Mouse (Mus musculus) kidney, postnatal 0 days (tissue): ENCODE measurements around the gene Thap11. TPM values are rescaled to one million over a fixed set of nuclear protein-coding genes. Genes with fewer than 3 reads are reported as not detected.

ENCODE experiments used
- ATAC-seq: fragments of 200-750 bp; cut with Nextera tagmentation; replicated peaks from 2 replicates; pipeline ENCODE4 v1.8.0; 2017; ENCODE audit warnings: low read depth, moderate number of reproducible peaks, moderate TSS enrichment, moderate library complexity; ENCODE audit not compliant: low FRiP score
- DNase-seq: peaks from one replicate; pipeline ENCODE4 v3.0.0-alpha.2; 2016; ENCODE audit warnings: low spot score
- H3K27ac ChIP-seq: fragments of 300-500 bp; sonication (generic); 2 replicates; pipeline ENCODE4 v1.5.1; 2014; ENCODE audit warnings: mild to moderate bottlenecking
- H3K27me3 ChIP-seq: fragments of 300-500 bp; sonication (generic); 2 replicates; pipeline ENCODE4 v1.6.1; 2014; ENCODE audit warnings: low read length, mixed read lengths; ENCODE audit not compliant: insufficient read depth
- H3K36me3 ChIP-seq: fragments of 300-500 bp; sonication (generic); 2 replicates; pipeline ENCODE4 v1.6.1; 2014; ENCODE audit warnings: low read length, mixed read lengths; ENCODE audit not compliant: insufficient read depth
- H3K4me1 ChIP-seq: fragments of 300-500 bp; sonication (generic); replicated peaks from 2 replicates; pipeline ENCODE4 v1.6.1; 2014; ENCODE audit warnings: antibody characterized with exemption, low read length, mixed read lengths; ENCODE audit not compliant: insufficient read depth
- H3K4me2 ChIP-seq: fragments of 300-500 bp; sonication (generic); 2 replicates; pipeline ENCODE4 v1.6.1; 2014; ENCODE audit warnings: mild to moderate bottlenecking, low read length, moderate library complexity, mixed read lengths
- H3K4me3 ChIP-seq: fragments of 300-500 bp; sonication (generic); replicated peaks from 2 replicates; pipeline ENCODE4 v1.5.1; 2014; ENCODE audit warnings: low read depth, low read length
- H3K9ac ChIP-seq: fragments of 300-500 bp; sonication (generic); 2 replicates; pipeline ENCODE4 v1.6.1; 2014; ENCODE audit warnings: low read depth, low read length
- H3K9me3 ChIP-seq: fragments of 300-500 bp; sonication (generic); replicated peaks from 2 replicates; pipeline ENCODE4 v1.6.1; 2016; ENCODE audit warnings: low read length, inconsistent platforms, mixed read lengths
- CTCF ChIP-seq: IDR thresholded peaks from 2 replicates; pipeline ENCODE4 v1.5.1; 2016; ENCODE audit warnings: antibody characterized with exemption, low read depth, mild to moderate bottlenecking, moderate library complexity
- WGBS: fragments of 180-500 bp; shearing (Covaris S2); extraction: QIAGEN DNeasy Blood & Tissue Kit; methylation state at CpG from one replicate; pipeline ENCODE4 v1.1.7; 2014; 5-methylcytosine and 5-hydroxymethylcytosine counted together
- polyA plus RNA-seq: library from polyadenylated mRNA; unstranded; fragments of >200 nt; fragmentation: Nextera tagmentation; extraction: Ambion mirVana; gene quantifications from 2 replicates; pipeline ENCODE4 v1.2.1, GENCODE M21; 2015

The Thap11 gene
- polyA plus RNA-seq, 1 experiment from 2014 or later, result 60.8 TPM

- ATAC-seq (no peak), DNase-seq (peak; percentile 15)
- no peak overlapping the region for H3K4me3 ChIP-seq
- no peak overlapping the region for H3K27ac ChIP-seq
- no peaks in the 10 kb centered on the region for H3K4me1 ChIP-seq
- no peak overlapping the region for H3K4me2 ChIP-seq
- 89% methylated on average over 6 of the region's 6 CpGs for WGBS
- peaks cover 44% of the 10 kb centered on the region for H3K36me3 ChIP-seq
- no peak overlapping the region for H3K9ac ChIP-seq
- H3K27me3 ChIP-seq, result no peaks in the 10 kb centered on the region
- peak; percentile 64 for TF ChIP-seq CTCF
- no peaks in the 10 kb centered on the region for H3K9me3 ChIP-seq
Measured at GRCm38 (mm10) chr8:105892432-105892831, 37.5 kb downstream of the Thap11 start.

GRCm38 (mm10) chr8:105893339-105893738 lies 38.4 kb downstream of the Thap11 start, which contains the start of gene Nrn1l:
TSS of gene Nrn1l (plus strand) at chr8:105893567.
- Histone ChIP-seq H3K27ac (no peak within 1 kb of the TSS), H3K4me2 (peak within 1 kb of the TSS; percentile 26), H3K4me3 (no peak within 1 kb of the TSS), H3K27me3 (no peaks in the 10 kb centered on the region), H3K9me3 (no peaks in the 10 kb centered on the region), H3K9ac (no peak within 1 kb of the TSS), H3K4me1 (no peaks in the 10 kb centered on the region), H3K36me3 (peaks cover 35% of the 10 kb centered on the region)
- DNase-seq, result peak; percentile 93
- WGBS, result 10% methylated on average over 11 of the region's 11 CpGs
- peak; percentile 90 for ATAC-seq
- TF ChIP-seq CTCF, result no peak

DNA sequence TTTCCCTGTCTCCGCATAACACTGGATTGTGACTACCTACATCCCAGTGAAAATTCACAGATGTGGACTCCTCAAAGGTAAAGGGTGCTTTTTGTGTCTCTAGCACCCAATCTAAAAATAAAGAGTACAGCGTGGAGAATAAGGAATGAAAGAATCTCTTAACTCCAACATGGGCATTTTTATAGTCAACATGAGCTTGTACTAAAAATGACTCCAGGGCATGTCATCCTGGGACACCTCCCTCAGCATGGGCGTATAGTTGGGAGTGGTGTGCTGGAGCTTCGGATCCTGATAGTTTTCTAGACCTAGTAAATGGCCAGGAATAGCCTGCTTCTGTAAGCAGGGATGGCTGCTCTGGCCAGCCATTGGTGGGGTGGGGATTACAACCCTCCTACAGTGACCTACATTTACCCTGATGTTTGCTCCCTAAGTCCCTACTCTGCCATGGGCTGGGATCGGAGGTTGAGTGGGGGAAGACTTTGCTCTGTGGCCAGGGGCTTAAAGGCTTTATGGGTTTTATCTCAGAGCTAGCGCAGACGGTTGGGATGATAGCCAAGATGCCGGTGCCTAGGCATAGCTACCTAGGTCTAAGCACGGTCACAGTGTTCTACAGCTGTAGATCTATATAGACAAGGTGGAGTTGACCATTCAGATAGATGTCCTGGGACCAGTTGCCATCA lies 43.0 kb downstream of the Thap11 start:
- WGBS, result 83% methylated on average over 9 of the region's 9 CpGs
- Histone ChIP-seq H3K4me3 (no peak overlapping the region), H3K9me3 (no peaks in the 10 kb centered on the region), H3K9ac (no peak overlapping the region), H3K4me1 (no peaks in the 10 kb centered on the region), H3K27me3 (no peaks in the 10 kb centered on the region), H3K4me2 (no peak overlapping the region), H3K36me3 (no peaks in the 10 kb centered on the region), H3K27ac (no peak overlapping the region)
- ATAC-seq (no peak), DNase-seq (no peak)
- TF ChIP-seq CTCF, result no peak

DNA sequence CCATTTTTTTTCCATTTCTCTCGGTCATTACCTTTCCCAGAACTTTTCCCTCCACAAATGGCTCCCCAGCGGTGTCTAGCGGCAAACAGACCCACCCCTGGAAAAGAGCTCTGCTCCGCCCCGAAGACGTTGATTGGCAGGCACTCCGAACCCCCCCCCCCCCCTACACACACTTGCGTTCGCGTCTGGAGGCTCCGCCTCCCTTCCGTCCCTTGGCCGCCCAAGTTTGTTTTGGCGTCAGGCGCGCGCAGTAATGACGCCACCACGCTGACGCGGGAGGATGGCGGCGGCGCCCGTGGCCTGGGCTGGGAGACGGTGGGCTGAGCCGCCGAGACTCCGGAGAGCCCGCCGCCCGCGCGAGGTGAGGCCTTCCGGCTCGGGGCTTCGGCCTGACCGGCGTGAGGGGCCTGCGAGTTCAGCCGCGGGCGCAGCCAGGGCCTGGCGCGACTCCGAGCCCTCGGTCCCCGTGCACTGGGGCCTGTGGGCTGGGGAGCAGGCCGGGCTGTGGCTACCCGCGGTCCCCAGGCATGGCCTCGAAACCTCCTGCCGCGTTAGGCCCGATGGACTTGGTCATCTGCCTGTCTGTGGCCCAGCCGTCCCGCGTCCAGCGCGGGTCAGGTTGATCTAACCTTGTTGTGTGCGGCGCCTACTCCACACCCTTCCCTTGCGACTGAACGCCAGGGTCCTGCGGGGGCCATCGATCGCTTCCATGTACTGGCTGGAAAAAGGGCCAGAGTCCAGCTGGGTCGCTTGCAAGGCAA lies 45.4 kb downstream of the Thap11 start, which contains the start of gene Pskh1:
Pskh1 (plus strand) TSS at position 262 of the 761 bp plus-strand sequence.
- no peak; the same call in 1 of the 2 replicates for TF ChIP-seq CTCF
- H3K4me2 ChIP-seq, result peak within 1 kb of the TSS; percentile 61
- ATAC-seq (peak; percentile 95), DNase-seq (peak; percentile 96)
- peak within 1 kb of the TSS; percentile 96 for H3K9ac ChIP-seq
- H3K27me3 ChIP-seq, result no peaks in the 10 kb centered on the region
- no peaks in the 10 kb centered on the region for H3K4me1 ChIP-seq
- peak within 1 kb of the TSS; percentile 89 for H3K4me3 ChIP-seq
- no peaks in the 10 kb centered on the region for H3K36me3 ChIP-seq
- WGBS, result under 1% methylated on average over 68 of the region's 68 CpGs
- no peaks in the 10 kb centered on the region for H3K9me3 ChIP-seq
- peak within 1 kb of the TSS; percentile 92 for H3K27ac ChIP-seq

GRCm38 (mm10) chr8:105900941-105901616 lies 46.1 kb downstream of the Thap11 start:
- ATAC-seq (no peak), DNase-seq (no peak)
- Histone ChIP-seq H3K27ac (peak overlapping the region; percentile 92), H3K4me1 (no peaks in the 10 kb centered on the region), H3K4me3 (peak overlapping the region; percentile 89), H3K9ac (peak overlapping the region; percentile 96), H3K36me3 (no peaks in the 10 kb centered on the region), H3K9me3 (no peaks in the 10 kb centered on the region), H3K27me3 (no peaks in the 10 kb centered on the region), H3K4me2 (peak overlapping the region; percentile 61)
- no peak for TF ChIP-seq CTCF
- 29% methylated on average over 16 of the region's 16 CpGs for WGBS

Other genes starting within 250 kb of the Thap11 start
- 40.9 and 44.4 TPM in 2 replicates for gene Ripor1, start 249.9 kb upstream of the Thap11 start, polyA plus RNA-seq
- 85.5 and 89.4 TPM in 2 replicates for gene Ctcf, start 218.6 kb upstream of the Thap11 start, polyA plus RNA-seq
- 0.61 and 1.2 TPM in 2 replicates for gene Agrp, start 217.7 kb upstream of the Thap11 start, polyA plus RNA-seq
- gene Carmil2, start 168.9 kb upstream of the Thap11 start, polyA plus RNA-seq, result 0.28 and 0.45 TPM in 2 replicates
- 51.2 and 53.4 TPM in 2 replicates for gene Acd, start 154.0 kb upstream of the Thap11 start, polyA plus RNA-seq
- 18.7 and 19.6 TPM in 2 replicates for gene Pard6a, start 154.0 kb upstream of the Thap11 start, polyA plus RNA-seq
- 0.11 TPM in 1 of 2 replicates, not detected in the other for gene 4933405L10Rik, start 147.5 kb upstream of the Thap11 start, polyA plus RNA-seq
- 14.6 and 17.8 TPM in 2 replicates for gene Enkd1, start 146.9 kb upstream of the Thap11 start, polyA plus RNA-seq
- gene Gfod2, start 96.5 kb upstream of the Thap11 start, polyA plus RNA-seq, result 19.2 and 21.0 TPM in 2 replicates
- 7.0 and 8.9 TPM in 2 replicates for gene Ranbp10, start 27.8 kb upstream of the Thap11 start, polyA plus RNA-seq
- gene Tsnaxip1, start 27.4 kb upstream of the Thap11 start, polyA plus RNA-seq, result 0.05 TPM in 1 of 2 replicates, not detected in the other
- gene Cenpt, start 1.9 kb upstream of the Thap11 start, polyA plus RNA-seq, result 23.4 and 24.9 TPM in 2 replicates
- 188 and 192 TPM in 2 replicates for gene Nutf2, start 5.4 kb downstream of the Thap11 start, polyA plus RNA-seq
- 27.6 and 30.1 TPM in 2 replicates for gene Edc4, start 25.7 kb downstream of the Thap11 start, polyA plus RNA-seq
- 0.66 TPM in 1 of 2 replicates, not detected in the other for gene Nrn1l, start 38.4 kb downstream of the Thap11 start, polyA plus RNA-seq
- 30.6 and 33.7 TPM in 2 replicates for gene Pskh1, start 45.3 kb downstream of the Thap11 start, polyA plus RNA-seq
- 0.67 and 0.77 TPM in 2 replicates for gene Ctrl, start 78.7 kb downstream of the Thap11 start, polyA plus RNA-seq
- 59.7 and 63.1 TPM in 2 replicates for gene Psmb10, start 83.3 kb downstream of the Thap11 start, polyA plus RNA-seq
- gene Lcat, start 88.2 kb downstream of the Thap11 start, polyA plus RNA-seq, result 0.45 and 0.50 TPM in 2 replicates
- gene Slc12a4, start 111.0 kb downstream of the Thap11 start, polyA plus RNA-seq, result 19.8 and 23.7 TPM in 2 replicates
- gene Dpep3, start 124.3 kb downstream of the Thap11 start, polyA plus RNA-seq, result not detected in 2 replicates
- 11.7 and 15.5 TPM in 2 replicates for gene Dus2, start 136.2 kb downstream of the Thap11 start, polyA plus RNA-seq
- not detected in 2 replicates for gene Dpep2nb, start 150.8 kb downstream of the Thap11 start, polyA plus RNA-seq
- gene Ddx28, start 156.8 kb downstream of the Thap11 start, polyA plus RNA-seq, result 16.1 and 16.9 TPM in 2 replicates
- gene Nfatc3, start 203.7 kb downstream of the Thap11 start, polyA plus RNA-seq, result 3.8 and 3.9 TPM in 2 replicates